Mouse (Mus musculus): Measurements from ENCODE around the gene Rnf5.
A peak's percentile ranks its signal among the peaks of the same experiment; 100 is the strongest.

Rnf5 gene

GRCm38 (mm10) chr17:34585877-34586771, 17.4 kb downstream of the Rnf5 start:
- no peak for DNase-seq (ENCODE audit: low read depth)

- DNase-seq (ENCODE audit: low read depth) = no peak
Measured at GRCm38 (mm10) chr17:34585121-34585520, 18.4 kb downstream of the Rnf5 start.

GRCm38 (mm10) chr17:34583819-34584218, 19.7 kb downstream of the Rnf5 start:
- DNase-seq (ENCODE audit: low read depth) = no peak

GRCm38 (mm10) chr17:34583397-34583796, 20.1 kb downstream of the Rnf5 start:
- DNase-seq (ENCODE audit: low read depth) = no peak

- no peak for DNase-seq (ENCODE audit: low read depth)
Measured at GRCm38 (mm10) chr17:34582528-34582927, 21.0 kb downstream of the Rnf5 start.

GRCm38 (mm10) chr17:34578070-34578469, 25.4 kb downstream of the Rnf5 start:
- DNase-seq (ENCODE audit: low read depth) = no peak

- no peak for DNase-seq (ENCODE audit: low read depth)
Measured at GRCm38 (mm10) chr17:34576577-34576976, 26.9 kb downstream of the Rnf5 start.

GRCm38 (mm10) chr17:34572361-34572760, 31.1 kb downstream of the Rnf5 start:
- DNase-seq (ENCODE audit: low read depth) = no peak

- no peak for DNase-seq (ENCODE audit: low read depth)
Measured at GRCm38 (mm10) chr17:34571875-34572274, 31.6 kb downstream of the Rnf5 start.

GRCm38 (mm10) chr17:34569919-34570318, 33.6 kb downstream of the Rnf5 start:
- no peak for DNase-seq (ENCODE audit: low read depth)

- DNase-seq (ENCODE audit: low read depth) = no peak
Measured at GRCm38 (mm10) chr17:34568421-34568820, 35.1 kb downstream of the Rnf5 start.

- no peak for DNase-seq (ENCODE audit: low read depth)
Measured at GRCm38 (mm10) chr17:34567311-34567710, 36.2 kb downstream of the Rnf5 start.

GRCm38 (mm10) chr17:34564796-34565195, 38.7 kb downstream of the Rnf5 start:
- no peak for DNase-seq (ENCODE audit: low read depth)

- DNase-seq (ENCODE audit: low read depth) = no peak
Measured at GRCm38 (mm10) chr17:34564003-34564421, 39.5 kb downstream of the Rnf5 start, which contains the start of gene Notch4. Gene Notch4 (plus strand): TSS chr17:34564268.

- DNase-seq (ENCODE audit: low read depth) = no peak
Measured at GRCm38 (mm10) chr17:34563354-34563753, 40.1 kb downstream of the Rnf5 start.

- DNase-seq (ENCODE audit: low read depth) = no peak
Measured at GRCm38 (mm10) chr17:34562595-34562994, 40.9 kb downstream of the Rnf5 start.

GRCm38 (mm10) chr17:34561200-34561599, 42.3 kb downstream of the Rnf5 start:
- DNase-seq (ENCODE audit: low read depth) = no peak

- DNase-seq (ENCODE audit: low read depth) = no peak
Measured at GRCm38 (mm10) chr17:34560438-34560837, 43.1 kb downstream of the Rnf5 start.

GRCm38 (mm10) chr17:34559895-34560294, 43.6 kb downstream of the Rnf5 start:
- DNase-seq (ENCODE audit: low read depth) = peak; percentile 27

GRCm38 (mm10) chr17:34559116-34559515, 44.4 kb downstream of the Rnf5 start:
- DNase-seq (ENCODE audit: low read depth) = no peak

GRCm38 (mm10) chr17:34557411-34557810, 46.1 kb downstream of the Rnf5 start:
- DNase-seq (ENCODE audit: low read depth) = no peak

GRCm38 (mm10) chr17:34556406-34556805, 47.1 kb downstream of the Rnf5 start:
- DNase-seq (ENCODE audit: low read depth) = no peak

- peak; percentile 57 for DNase-seq (ENCODE audit: low read depth)
Measured at GRCm38 (mm10) chr17:34555483-34555882, 48.0 kb downstream of the Rnf5 start.
